Mouse (Mus musculus) CH12.LX (cell line): ENCODE data around the gene Hk2. TPM values are rescaled to one million over a fixed set of nuclear protein-coding genes. Genes with fewer than 3 reads are reported as not detected.
"Not testable (repeated sequence)": the region's sequence is repeated elsewhere in the genome, so short reads cannot be mapped to it uniquely, and the experiment has no call there.

Source experiments
- DNase-seq: peaks from one replicate; pipeline ENCODE4 v3.0.0-alpha.2; 2013; ENCODE audit errors: extremely low read depth
- H3K27ac ChIP-seq: 2 replicates; pipeline ENCODE4 v1.5.1; 2012; ENCODE audit warnings: low read depth, mild to moderate bottlenecking, control low read depth, moderate library complexity; ENCODE audit not compliant: insufficient read depth
- H3K27me3 ChIP-seq: replicated peaks from 2 replicates; pipeline ENCODE3; 2012; ENCODE audit warnings: inconsistent platforms
- H3K36me3 ChIP-seq, 2 experiments: replicated peaks in 1 of 2; 2 replicates each; pipeline versions ENCODE3 to v1.6.1; 2012; ENCODE audit warnings: inconsistent platforms in 1 of 2, low read length in 1 of 2, mild to moderate bottlenecking in 1 of 2, mixed read lengths in 1 of 2, moderate library complexity in 1 of 2; ENCODE audit not compliant: control insufficient read depth in 1 of 2, insufficient read depth in 1 of 2
- H3K4me1 ChIP-seq, 2 experiments: 2 replicates each; pipeline ENCODE4 v1.6.1; 2012; ENCODE audit warnings: inconsistent platforms in 1 of 2, moderate library complexity in 1 of 2; ENCODE audit not compliant: insufficient read depth in 2 of 2, control insufficient read depth in 1 of 2
- H3K4me2 ChIP-seq: 2 replicates; pipeline ENCODE4 v1.6.1; 2012; ENCODE audit warnings: low read depth, mild to moderate bottlenecking, control low read depth; ENCODE audit not compliant: poor library complexity, insufficient read depth, severe bottlenecking
- H3K4me3 ChIP-seq, 3 experiments: fragments of 150-350 bp in 1 of 3; sonication (generic) in 1 of 3; replicated peaks in 1 of 3; 2 replicates each; pipeline versions ENCODE3 to v1.5.1; 2011 to 2012; ENCODE audit warnings: low read depth in 2 of 3, low read length in 2 of 3, mild to moderate bottlenecking in 2 of 3, moderate library complexity in 2 of 3, control low read depth in 1 of 3, improper control_type of control experiment in 1 of 3, inconsistent platforms in 1 of 3, mixed read lengths in 1 of 3; ENCODE audit not compliant: poor library complexity in 1 of 3
- H3K79me2 ChIP-seq: replicated peaks from 2 replicates; pipeline ENCODE4 v1.6.1; 2012; ENCODE audit warnings: mild to moderate bottlenecking, moderate library complexity; ENCODE audit not compliant: control insufficient read depth, poor library complexity, insufficient read depth, severe bottlenecking; ENCODE audit errors: extremely low read depth
- H3K9ac ChIP-seq: 2 replicates; pipeline ENCODE4 v1.6.1; 2012; ENCODE audit warnings: low read depth, mild to moderate bottlenecking, control low read depth, moderate library complexity; ENCODE audit not compliant: insufficient read depth
- H3K9me3 ChIP-seq: replicated peaks from 2 replicates; pipeline ENCODE3; 2012; ENCODE audit warnings: low read length, inconsistent platforms, mixed read lengths
- ELF1 ChIP-seq: IDR thresholded peaks from 2 replicates; pipeline ENCODE4 v1.6.1; 2014; ENCODE audit warnings: low read depth, mild to moderate bottlenecking, inconsistent platforms, low read length, improper control_type of control experiment
- EP300 ChIP-seq: IDR thresholded peaks from 2 replicates; pipeline ENCODE4 v1.6.1; 2011; ENCODE audit warnings: low read length, improper control_type of control experiment
- HCFC1 ChIP-seq: IDR thresholded peaks from 2 replicates; pipeline ENCODE4 v1.6.1; 2012; ENCODE audit warnings: low read depth, mild to moderate bottlenecking, inconsistent platforms, low read length, improper control_type of control experiment
- KAT2A ChIP-seq: IDR thresholded peaks from 2 replicates; pipeline ENCODE4 v1.6.1; 2012; ENCODE audit warnings: low read length, improper control_type of control experiment, inconsistent platforms; ENCODE audit not compliant: insufficient replicate concordance
- MAX ChIP-seq: IDR thresholded peaks from 2 replicates; pipeline ENCODE4 v1.6.1; 2011; ENCODE audit warnings: low read length, improper control_type of control experiment
- MAZ ChIP-seq: IDR thresholded peaks from 2 replicates; pipeline ENCODE4 v1.6.1; 2012; ENCODE audit warnings: low read depth, mild to moderate bottlenecking, inconsistent platforms, low read length, improper control_type of control experiment, moderate library complexity
- MXI1 ChIP-seq: IDR thresholded peaks from 2 replicates; pipeline ENCODE4 v1.6.1; 2011; ENCODE audit warnings: mild to moderate bottlenecking, low read depth, low read length, improper control_type of control experiment
- MYC ChIP-seq: IDR thresholded peaks from 2 replicates; pipeline ENCODE4 v1.6.1; 2011; ENCODE audit warnings: low read depth, mild to moderate bottlenecking, improper control_type of control experiment, low read length
- POLR2A ChIP-seq: IDR thresholded peaks from 2 replicates; pipeline ENCODE4 v1.6.1; 2011; ENCODE audit warnings: low read depth, mild to moderate bottlenecking, improper control_type of control experiment, low read length
- RAD21 ChIP-seq: IDR thresholded peaks from 2 replicates; pipeline ENCODE4 v1.6.1; 2011; ENCODE audit warnings: low read depth, mild to moderate bottlenecking, low read length, improper control_type of control experiment, moderate library complexity
- SMC3 ChIP-seq: IDR thresholded peaks from 2 replicates; pipeline ENCODE4 v1.6.1; 2011; ENCODE audit warnings: low read depth, low read length, improper control_type of control experiment
- UBTF ChIP-seq: IDR thresholded peaks from 2 replicates; pipeline ENCODE4 v1.6.1; 2012; ENCODE audit warnings: low read depth, mild to moderate bottlenecking, inconsistent platforms, low read length, improper control_type of control experiment, moderate library complexity
- ZC3H11A ChIP-seq: IDR thresholded peaks from 2 replicates; pipeline ENCODE4 v1.6.1; 2012; ENCODE audit warnings: low read depth, mild to moderate bottlenecking, inconsistent platforms, low read length, improper control_type of control experiment
- ZNF384 ChIP-seq: IDR thresholded peaks from 2 replicates; pipeline ENCODE4 v1.6.1; 2012; ENCODE audit warnings: low read depth, low read length, improper control_type of control experiment, inconsistent platforms
- dilution Hi-C: fragments of 300-500 bp; cut with MboI; formaldehyde crosslinking; loops from 2 replicates; pipeline ENCODE4 v1.14.3; 2020; ENCODE audit warnings: low sequenced_read_pairs; ENCODE audit not compliant: extremely low pct_unique_long_range_greater_than_20kb, extremely low pct_ligation_motif_present
- in situ Hi-C: fragments of 300-500 bp; cut with MboI; formaldehyde crosslinking; loops from 3 replicates; pipeline ENCODE4 v1.14.3; 2019; ENCODE audit warnings: low sequenced_read_pairs, low pct_ligation_motif_present, low pct_unique_long_range_greater_than_20kb, mixed read lengths
- polyA plus RNA-seq: library from polyadenylated mRNA; unstranded; fragments of >175 nt; gene quantifications from 2 replicates; pipeline ENCODE4 v1.2.1, GENCODE M21; 2012; ENCODE audit warnings: low read depth; ENCODE audit not compliant: insufficient read length
- total RNA-seq, 2 experiments: library from RNA; depleted of rRNA; stranded (reverse); fragments of 300-350 nt in 1 of 2; fragments of >200 nt in 1 of 2; gene quantifications; 2 replicates each; pipeline ENCODE4 v1.2.3; 2012 to 2014

Gene Hk2
- total and polyA plus RNA-seq, 3 experiments: 64.2 to 149 (median 75.3) TPM

- Histone ChIP-seq H3K79me2 (no peaks in the 10 kb centered on the region), H3K4me2 (no peak overlapping the region), H3K9ac (no peak overlapping the region), H3K4me3 (no peak overlapping the region), H3K4me1 (peaks cover 0 to 9% of the 10 kb centered on the region in 2 experiments; a peak in 1 of 4 replicates), H3K27ac (no peak overlapping the region), H3K27me3 (no peaks in the 10 kb centered on the region), H3K9me3 (no peaks in the 10 kb centered on the region), H3K36me3 (no peaks in the 10 kb centered on the region)
- TF ChIP-seq KAT2A (no peak), HCFC1 (no peak), MAX (no peak), RAD21 (no peak)
- DNase-seq: no peak
- dilution Hi-C loops: no loop called here
- in situ Hi-C loops: no loop called here
These were observed 77.5 kb downstream of the Hk2 start for GRCm38 (mm10) chr6:82696736-82697135.

- H3K36me3 ChIP-seq: no peaks in the 10 kb centered on the region
- no peak overlapping the region for H3K27ac ChIP-seq
- no peak overlapping the region for H3K4me2 ChIP-seq
- no peaks in the 10 kb centered on the region for H3K9me3 ChIP-seq
- no peaks in the 10 kb centered on the region for H3K79me2 ChIP-seq
- no peak overlapping the region for H3K4me3 ChIP-seq
- no peak for DNase-seq
- dilution Hi-C loops (no loop called here), in situ Hi-C loops (no loop called here)
- H3K27me3 ChIP-seq: no peaks in the 10 kb centered on the region
- H3K4me1 ChIP-seq: peaks cover 0 to 2% of the 10 kb centered on the region in 2 experiments; a peak in 1 of 4 replicates
- no peak overlapping the region for H3K9ac ChIP-seq
- TF ChIP-seq ELF1: no peak
- TF ChIP-seq MAZ: no peak
- TF ChIP-seq HCFC1: no peak
- TF ChIP-seq MYC: no peak
- TF ChIP-seq SMC3: no peak
These were observed 79.6 kb downstream of the Hk2 start for GRCm38 (mm10) chr6:82694668-82695067.

- Histone ChIP-seq H3K9ac (no peak overlapping the region), H3K4me1 (no peaks in the 10 kb centered on the region), H3K27ac (no peak overlapping the region), H3K36me3 (no peaks in the 10 kb centered on the region), H3K4me2 (no peak overlapping the region), H3K27me3 (no peaks in the 10 kb centered on the region), H3K79me2 (no peaks in the 10 kb centered on the region), H3K9me3 (no peaks in the 10 kb centered on the region), H3K4me3 (no peak overlapping the region)
- DNase-seq: no peak
- no peak for TF ChIP-seq ZNF384
- no peak for TF ChIP-seq EP300
- TF ChIP-seq MYC: no peak
- no peak for TF ChIP-seq HCFC1
- no peak for TF ChIP-seq POLR2A
- no peak for TF ChIP-seq ZC3H11A
- no peak for TF ChIP-seq MXI1
- no peak for TF ChIP-seq UBTF
- in situ Hi-C loops (no loop called here), dilution Hi-C loops (no loop called here)
These were observed 84.8 kb downstream of the Hk2 start for GRCm38 (mm10) chr6:82689474-82689873.

GRCm38 (mm10) chr6:82688586-82688985 is 85.7 kb downstream of the Hk2 start:
- DNase-seq, H3K4me1 ChIP-seq, H3K9ac ChIP-seq, H3K4me3 ChIP-seq, H3K36me3 ChIP-seq, dilution Hi-C loops, H3K27me3 ChIP-seq, H3K4me2 ChIP-seq, H3K79me2 ChIP-seq, H3K27ac ChIP-seq, H3K9me3 ChIP-seq, in situ Hi-C loops: not testable (repeated sequence)
